Mouse (Mus musculus) intestine, embryonic 15.5 days (tissue): ENCODE data around the gene Vars2. TPM values are rescaled to one million over a fixed set of nuclear protein-coding genes. Genes with fewer than 3 reads are reported as not detected.
A peak's percentile ranks its signal among the peaks of the same experiment; 100 is the strongest.

Experiments
- ATAC-seq: fragments of 200-750 bp; cut with Nextera tagmentation; 2 replicates; pipeline ENCODE4 v1.8.0; 2017; ENCODE audit warnings: moderate TSS enrichment, moderate library complexity
- H3K27ac ChIP-seq: fragments of 300-500 bp; sonication (generic); 2 replicates; pipeline ENCODE4 v1.5.1; 2015; ENCODE audit warnings: mild to moderate bottlenecking, inconsistent platforms
- H3K27me3 ChIP-seq: fragments of 300-500 bp; sonication (generic); replicated peaks from 2 replicates; pipeline ENCODE4 v1.6.1; 2015; ENCODE audit warnings: inconsistent platforms
- H3K36me3 ChIP-seq: fragments of 300-500 bp; sonication (generic); 2 replicates; pipeline ENCODE4 v1.6.1; 2015; ENCODE audit warnings: inconsistent platforms
- H3K4me1 ChIP-seq: fragments of 300-500 bp; sonication (generic); replicated peaks from 2 replicates; pipeline ENCODE4 v1.6.1; 2015; ENCODE audit warnings: inconsistent platforms
- H3K4me2 ChIP-seq: fragments of 300-500 bp; sonication (generic); replicated peaks from 2 replicates; pipeline ENCODE4 v1.6.1; 2015; ENCODE audit warnings: mild to moderate bottlenecking, inconsistent platforms
- H3K4me3 ChIP-seq: fragments of 300-500 bp; sonication (generic); replicated peaks from 2 replicates; pipeline ENCODE4 v1.5.1; 2015; ENCODE audit warnings: inconsistent platforms
- H3K9ac ChIP-seq: fragments of 300-500 bp; sonication (generic); 2 replicates; pipeline ENCODE4 v1.6.1; 2015; ENCODE audit warnings: inconsistent platforms
- H3K9me3 ChIP-seq: fragments of 300-500 bp; sonication (generic); 2 replicates; pipeline ENCODE4 v1.6.1; 2016; ENCODE audit warnings: inconsistent platforms
- WGBS: fragments of 180-500 bp; shearing (Covaris S2); methylation state at CpG from one replicate; pipeline ENCODE4 v1.1.7; 2015; 5-methylcytosine and 5-hydroxymethylcytosine counted together
- polyA plus RNA-seq: library from polyadenylated mRNA; unstranded; fragments of >200 nt; fragmentation: Nextera tagmentation; extraction: Ambion mirVana; gene quantifications from 2 replicates; pipeline ENCODE4 v1.2.1, GENCODE M21; 2015

The Vars2 gene
- polyA plus RNA-seq, 1 experiment from 2014 or later: 18.9 TPM

GRCm38 (mm10) chr17:35653086-35653485 lies 14.3 kb downstream of the Vars2 start:
- Histone ChIP-seq H3K9ac (no peak overlapping the region), H3K9me3 (no peaks in the 10 kb centered on the region), H3K36me3 (peaks cover 22% of the 10 kb centered on the region), H3K27me3 (no peaks in the 10 kb centered on the region), H3K4me2 (no peak overlapping the region), H3K4me1 (peaks cover 12% of the 10 kb centered on the region), H3K27ac (no peak overlapping the region), H3K4me3 (no peak overlapping the region)
- WGBS: 81% methylated on average over 2 of the region's 2 CpGs
- no peak for ATAC-seq

GRCm38 (mm10) chr17:35649429-35649828 lies 18.0 kb downstream of the Vars2 start:
- WGBS: 58% methylated on average over 2 of the region's 2 CpGs
- Histone ChIP-seq H3K4me1 (peaks cover 12% of the 10 kb centered on the region), H3K27ac (peak overlapping the region; percentile 56; the same call in 1 of the 2 replicates), H3K27me3 (no peaks in the 10 kb centered on the region), H3K36me3 (no peaks in the 10 kb centered on the region), H3K9ac (no peak overlapping the region), H3K9me3 (no peaks in the 10 kb centered on the region), H3K4me2 (peak overlapping the region; percentile 5), H3K4me3 (no peak overlapping the region)
- ATAC-seq: peak; percentile 95

GRCm38 (mm10) chr17:35643609-35644236 lies 23.7 kb downstream of the Vars2 start, which contains the start of gene Mucl3:
Gene Mucl3 (minus strand): TSS chr17:35643695.
- Histone ChIP-seq H3K4me1 (0 out of 2 replicates have a peak, but pooled peaks cover 5% of the 10 kb centered on the region), H3K27me3 (no peaks in the 10 kb centered on the region), H3K4me2 (no peak within 1 kb of the TSS; the same call in 1 of the 2 replicates), H3K9me3 (no peaks in the 10 kb centered on the region), H3K4me3 (no peak within 1 kb of the TSS), H3K27ac (no peak within 1 kb of the TSS), H3K36me3 (no peaks in the 10 kb centered on the region), H3K9ac (no peak within 1 kb of the TSS)
- WGBS: 62% methylated on average over 13 of the region's 13 CpGs
- peak; percentile 42; the same call in 1 of the 2 replicates for ATAC-seq

GRCm38 (mm10) chr17:35639352-35639751 lies 28.0 kb downstream of the Vars2 start:
- WGBS: 61% methylated on average over 6 of the region's 6 CpGs
- no peaks in the 10 kb centered on the region for H3K27me3 ChIP-seq
- H3K4me3 ChIP-seq: no peak overlapping the region
- H3K4me2 ChIP-seq: peak overlapping the region; percentile 17; the same call in 1 of the 2 replicates
- H3K27ac ChIP-seq: peak overlapping the region; percentile 51; the same call in 1 of the 2 replicates
- H3K9ac ChIP-seq: no peak overlapping the region
- no peaks in the 10 kb centered on the region for H3K9me3 ChIP-seq
- H3K36me3 ChIP-seq: no peaks in the 10 kb centered on the region
- ATAC-seq: no peak
- 0 out of 2 replicates have a peak, but pooled peaks cover 5% of the 10 kb centered on the region for H3K4me1 ChIP-seq

GRCm38 (mm10) chr17:35638475-35639190 lies 28.8 kb downstream of the Vars2 start:
- H3K36me3 ChIP-seq: no peaks in the 10 kb centered on the region
- no peak overlapping the region for H3K4me3 ChIP-seq
- H3K27ac ChIP-seq: 0 out of 2 replicates have a peak overlapping the region, but pooled peaks have one; percentile 51
- H3K9me3 ChIP-seq: no peaks in the 10 kb centered on the region
- ATAC-seq: peak; percentile 87
- no peaks in the 10 kb centered on the region for H3K27me3 ChIP-seq
- no peaks in the 10 kb centered on the region for H3K4me1 ChIP-seq
- H3K9ac ChIP-seq: no peak overlapping the region
- 23% methylated on average over 14 of the region's 14 CpGs for WGBS
- peak overlapping the region; percentile 40 for H3K4me2 ChIP-seq

GRCm38 (mm10) chr17:35636363-35636762 lies 31.0 kb downstream of the Vars2 start:
- Histone ChIP-seq H3K4me3 (no peak overlapping the region), H3K4me2 (no peak overlapping the region), H3K9ac (no peak overlapping the region), H3K27ac (no peak overlapping the region), H3K9me3 (no peaks in the 10 kb centered on the region), H3K27me3 (no peaks in the 10 kb centered on the region), H3K4me1 (no peaks in the 10 kb centered on the region), H3K36me3 (no peaks in the 10 kb centered on the region)
- 39% methylated on average over 5 of the region's 5 CpGs for WGBS
- 0 out of 2 replicates have a peak, but pooled peaks have one; percentile 19 for ATAC-seq

GRCm38 (mm10) chr17:35635699-35636111 lies 31.7 kb downstream of the Vars2 start:
- peak; percentile 52 for ATAC-seq
- Histone ChIP-seq H3K4me1 (no peaks in the 10 kb centered on the region), H3K27me3 (no peaks in the 10 kb centered on the region), H3K9ac (no peak overlapping the region), H3K27ac (no peak overlapping the region), H3K9me3 (no peaks in the 10 kb centered on the region), H3K4me3 (peak overlapping the region; percentile 33), H3K4me2 (peak overlapping the region; percentile 64), H3K36me3 (no peaks in the 10 kb centered on the region)
- WGBS: under 1% methylated on average over 15 of the region's 15 CpGs

DNA sequence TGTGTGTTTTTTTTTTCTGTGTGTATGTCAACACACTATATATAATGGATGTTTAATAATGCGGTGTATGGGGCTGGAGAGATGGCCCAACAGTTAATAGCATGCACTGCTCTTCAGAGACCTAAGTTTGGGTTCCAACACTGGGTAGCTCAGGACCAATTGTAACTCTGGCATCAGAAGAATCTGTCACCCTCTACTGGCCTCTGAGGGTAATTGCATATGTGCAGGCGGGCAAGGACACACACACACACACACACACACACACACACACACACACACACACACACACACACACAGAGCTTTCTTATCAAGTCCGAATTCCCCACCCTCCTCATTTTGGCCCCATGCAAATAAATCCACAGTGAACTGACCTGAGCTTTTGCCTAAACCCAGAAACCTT lies 32.2 kb downstream of the Vars2 start:
- WGBS: 78% methylated on average over 3 of the region's 3 CpGs
- H3K4me2 ChIP-seq: no peak overlapping the region; the same call in 1 of the 2 replicates
- H3K4me1 ChIP-seq: no peaks in the 10 kb centered on the region
- no peaks in the 10 kb centered on the region for H3K9me3 ChIP-seq
- H3K27me3 ChIP-seq: no peaks in the 10 kb centered on the region
- H3K4me3 ChIP-seq: no peak overlapping the region
- H3K36me3 ChIP-seq: no peaks in the 10 kb centered on the region
- no peak overlapping the region for H3K9ac ChIP-seq
- H3K27ac ChIP-seq: no peak overlapping the region
- ATAC-seq: no peak

- 0% methylated on average over 1 of the region's 1 CpGs for WGBS
- peak; percentile 61 for ATAC-seq
- H3K4me3 ChIP-seq: no peak overlapping the region
- H3K27ac ChIP-seq: no peak overlapping the region
- H3K4me1 ChIP-seq: no peaks in the 10 kb centered on the region
- H3K9ac ChIP-seq: no peak overlapping the region
- no peaks in the 10 kb centered on the region for H3K27me3 ChIP-seq
- H3K4me2 ChIP-seq: no peak overlapping the region
- H3K9me3 ChIP-seq: no peaks in the 10 kb centered on the region
- no peaks in the 10 kb centered on the region for H3K36me3 ChIP-seq
Measured at GRCm38 (mm10) chr17:35633992-35634391, 33.4 kb downstream of the Vars2 start.

GRCm38 (mm10) chr17:35626537-35626936 lies 40.9 kb downstream of the Vars2 start, which contains the start of gene Gm9573:
Gene Gm9573 (minus strand): TSS chr17:35626637.
- no peak for ATAC-seq
- no peak within 1 kb of the TSS for H3K9ac ChIP-seq
- no peak within 1 kb of the TSS for H3K4me3 ChIP-seq
- no peak within 1 kb of the TSS for H3K4me2 ChIP-seq
- WGBS: 85% methylated on average over 7 of the region's 7 CpGs
- H3K27me3 ChIP-seq: no peaks in the 10 kb centered on the region
- no peak within 1 kb of the TSS for H3K27ac ChIP-seq
- no peaks in the 10 kb centered on the region for H3K36me3 ChIP-seq
- no peaks in the 10 kb centered on the region for H3K4me1 ChIP-seq
- no peaks in the 10 kb centered on the region for H3K9me3 ChIP-seq

GRCm38 (mm10) chr17:35617127-35617526 lies 50.3 kb downstream of the Vars2 start:
- H3K9me3 ChIP-seq: no peaks in the 10 kb centered on the region

More at GRCm38 (mm10) chr17:35617127-35617526, 50.3 kb downstream of the Vars2 start:
- Histone ChIP-seq H3K36me3 (no peaks in the 10 kb centered on the region), H3K4me3 (no peak overlapping the region), H3K27ac (no peak overlapping the region), H3K27me3 (no peaks in the 10 kb centered on the region), H3K9ac (no peak overlapping the region), H3K4me1 (no peaks in the 10 kb centered on the region), H3K4me2 (no peak overlapping the region)
- 75% methylated on average over 4 of the region's 4 CpGs for WGBS
- ATAC-seq: peak; percentile 47; the same call in 1 of the 2 replicates
